8 mouse cellular contexts compared by ENCODE assay signal in the genomic region with DNA sequence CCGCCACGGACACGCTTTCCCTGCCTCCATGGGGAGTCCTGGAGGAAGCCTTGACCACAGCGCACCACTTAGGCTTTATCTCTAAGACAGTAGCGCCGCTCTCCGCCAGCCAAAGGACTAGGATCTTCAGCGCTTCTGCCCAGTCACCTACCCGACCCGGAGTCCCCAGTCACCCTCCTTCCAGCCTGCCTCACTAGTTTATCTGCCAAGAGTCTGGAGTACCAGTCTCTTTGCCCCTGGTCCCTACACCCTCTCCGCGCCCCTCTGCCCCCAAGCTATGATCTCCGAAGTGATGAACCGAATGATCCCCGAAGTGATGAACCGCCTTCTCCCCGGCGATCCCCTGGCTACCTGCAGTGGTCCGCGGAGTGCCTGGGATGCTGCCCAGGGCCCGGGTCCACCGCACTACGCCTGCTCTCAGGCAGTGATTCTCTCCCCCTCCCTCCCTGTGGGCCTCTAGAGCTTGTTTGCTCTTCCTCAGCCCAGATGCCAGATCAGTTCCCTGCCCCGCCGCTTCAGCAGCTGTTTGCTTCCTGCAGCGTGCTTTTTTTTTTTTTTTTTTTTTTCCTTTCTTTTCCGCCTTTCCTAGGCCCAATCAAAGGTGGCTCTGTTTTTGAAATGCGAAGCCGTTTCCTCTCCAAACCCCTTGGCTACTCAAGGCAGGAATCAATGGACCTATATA. TPM values are rescaled to one million over a fixed set of nuclear protein-coding genes. Genes with fewer than 3 reads are reported as not detected.
DNase-seq lines count a peak whose midpoint lies in the region; ATAC-seq and TF ChIP-seq lines count a peak whose summit lies in the region.

Gene Hapln1 (plus strand): TSS at position 592 of the 682 bp plus-strand sequence.

- TF ChIP-seq POLR2A in thymus, adult 2 months (IDR thresholded peaks at IDR 0.05; ENCODE audit: control insufficient read depth, extremely low read depth, insufficient read depth, low read length, poor library complexity) = no peak

- WGBS in thymus, adult 2 months = 3% methylated on average over 29 of the region's 29 CpGs
- under 1% methylated on average over 29 of the region's 29 CpGs for WGBS in embryonic facial prominence, embryonic 12.5 days
- under 1% methylated on average over 29 of the region's 29 CpGs for WGBS in hindbrain, embryonic 12.5 days

- H3K27ac ChIP-seq in thymus, adult 2 months (ENCODE audit: control insufficient read depth, insufficient read depth, low read length) = no peak within 1 kb of the TSS
- peak within 1 kb of the TSS; percentile 74 for H3K27ac ChIP-seq in embryonic facial prominence, embryonic 12.5 days
- H3K27ac ChIP-seq in hindbrain, embryonic 12.5 days = peak within 1 kb of the TSS; percentile 52; the same call in 1 of the 2 replicates

- no peaks in the 10 kb centered on the region for H3K9me3 ChIP-seq in embryonic facial prominence, embryonic 12.5 days
- H3K9me3 ChIP-seq in hindbrain, embryonic 12.5 days (replicated peaks) = no peaks in the 10 kb centered on the region

- TF ChIP-seq CTCF in thymus, adult 2 months (IDR thresholded peaks at IDR 0.05; ENCODE audit: borderline replicate concordance, control insufficient read depth, extremely low read depth, insufficient read depth, low read length, poor library complexity) = no peak

- H3K4me1 ChIP-seq in thymus, adult 2 months (replicated peaks; ENCODE audit: control insufficient read depth, insufficient read depth, low read length) = peaks cover 7% of the 10 kb centered on the region; the same call in 1 of the 2 replicates
- 0 out of 2 replicates have a peak, but pooled peaks cover 5% of the 10 kb centered on the region for H3K4me1 ChIP-seq in embryonic facial prominence, embryonic 12.5 days
- peaks cover 3% of the 10 kb centered on the region; the same call in 1 of the 2 replicates for H3K4me1 ChIP-seq in hindbrain, embryonic 12.5 days

- H3K27me3 ChIP-seq in thymus, adult 2 months (ENCODE audit: control insufficient read depth, insufficient read depth, low read length) = peaks cover 5% of the 10 kb centered on the region; the same call in 1 of the 2 replicates
- H3K27me3 ChIP-seq in embryonic facial prominence, embryonic 12.5 days = no peaks in the 10 kb centered on the region
- H3K27me3 ChIP-seq in hindbrain, embryonic 12.5 days = no peaks in the 10 kb centered on the region; the same call in 1 of the 2 replicates

- peak within 1 kb of the TSS; percentile 87 for H3K4me2 ChIP-seq in embryonic facial prominence, embryonic 12.5 days (replicated peaks)
- peak within 1 kb of the TSS; percentile 90 for H3K4me2 ChIP-seq in hindbrain, embryonic 12.5 days (replicated peaks)

- peak within 1 kb of the TSS; percentile 23 for H3K4me3 ChIP-seq in thymus, adult 2 months (ENCODE audit: control insufficient read depth, insufficient read depth, low read length)
- peak within 1 kb of the TSS; percentile 49 for H3K4me3 ChIP-seq in embryonic facial prominence, embryonic 12.5 days
- H3K4me3 ChIP-seq in hindbrain, embryonic 12.5 days = peak within 1 kb of the TSS; percentile 53

- no peaks in the 10 kb centered on the region for H3K36me3 ChIP-seq in thymus, adult 2 months (ENCODE audit: control insufficient read depth, insufficient read depth, low read length)
- H3K36me3 ChIP-seq in embryonic facial prominence, embryonic 12.5 days = no peaks in the 10 kb centered on the region
- no peaks in the 10 kb centered on the region for H3K36me3 ChIP-seq in hindbrain, embryonic 12.5 days

- peak within 1 kb of the TSS; percentile 52 for H3K9ac ChIP-seq in embryonic facial prominence, embryonic 12.5 days
- H3K9ac ChIP-seq in hindbrain, embryonic 12.5 days = peak within 1 kb of the TSS; percentile 53

- ATAC-seq in embryonic facial prominence, embryonic 12.5 days (ENCODE audit: insufficient number of reproducible peaks, insufficient read depth, low FRiP score, low TSS enrichment) = peak; percentile 84
- ATAC-seq in hindbrain, embryonic 12.5 days (ENCODE audit: low FRiP score) = peak; percentile 90

- DNase-seq in thymus, adult 2 months = peak; percentile 2
- DNase-seq in thymus, adult 18-20 months = no peak
- DNase-seq in layer of hippocampus, postnatal 36 days = peak; percentile 31 to 47
- peak; percentile 15 for DNase-seq in lung, postnatal 36 days
- peak; percentile 73 to 78 for DNase-seq in right cerebral cortex, postnatal 10 days (ENCODE audit: low spot score in 2 of 2)
- no peak for DNase-seq in urinary bladder, postnatal 25 days (ENCODE audit: low spot score)

RNA-seq across cellular contexts. Expression of gene Hapln1, which starts in this region (rescaled TPM):
- 0.03 and 0.05 TPM in 2 replicates for polyA plus RNA-seq in thymus, adult 2 months (2012; rRNA removed)
- 12.2 and 12.9 TPM in 2 replicates for polyA plus RNA-seq in embryonic facial prominence, embryonic 12.5 days (2016; fragmentation: Nextera tagmentation; extraction: Ambion mirVana)
- polyA plus RNA-seq in hindbrain, embryonic 12.5 days (2016; fragmentation: Nextera tagmentation; extraction: Ambion mirVana) = 8.9 and 18.4 TPM in 2 replicates
- 10 to 100 TPM; 41.6 to 43.2 TPM for total RNA-seq in layer of hippocampus, postnatal 36 days (2021)

Comparison
In these comparisons a context has a peak if more than half of its experiments do, and no peak if none do; other contexts are left out.
1. Peak in DNase-seq and H3K4me3 ChIP-seq in thymus, adult 2 months; RNA of the gene not detected or under 1 TPM.
2. DNase-seq: peak in layer of hippocampus, postnatal 36 days (2 of 2), lung, postnatal 36 days (single experiment) and right cerebral cortex, postnatal 10 days (2 of 2); none in thymus, adult 18-20 months (0 of 2) and urinary bladder, postnatal 25 days (single experiment).
3. Peak in every context shown above with its lines, with median percentiles within 50 percentile points of each other: H3K4me3 ChIP-seq.